Mouse (Mus musculus): ENCODE measurements around the gene Smagp. TPM values are rescaled to one million over a fixed set of nuclear protein-coding genes. Genes with fewer than 3 reads are reported as not detected.

The Smagp gene
- 10 to 100 TPM; 11.6 to 12.9 TPM for total RNA-seq (2021)
- polyA plus RNA-seq (2012; rRNA removed): 19.5 and 21.1 TPM in 2 replicates
- long read RNA-seq, transcript Smagp-201 (4 exons, 1,135 nt): major isoform, 7 of 12 reads
- long read RNA-seq, partial matches to known transcripts: 0 of 12 reads
- long read RNA-seq, other reads (novel, unspliced or antisense): 0 of 12 reads

GRCm38 (mm10) chr15:100636700-100637501 lies at the start of gene Smagp:
Smagp (minus strand) TSS chr15:100636940.
- H3K36me3 ChIP-seq (ENCODE audit: control insufficient read depth, insufficient read depth, low read length): no peaks in the 10 kb centered on the region
- no peaks in the 10 kb centered on the region for H3K79me2 ChIP-seq (replicated peaks; ENCODE audit: control insufficient read depth, insufficient read depth, low read length)
- WGBS: under 1% methylated on average over 77 of the region's 77 CpGs
- TF ChIP-seq CTCF (IDR thresholded peaks at IDR 0.05): no peak
- TF ChIP-seq EP300 (IDR thresholded peaks at IDR 0.05; ENCODE audit: insufficient read depth, low read depth, low read length): no peak
- no peak; the same call in 1 of the 2 replicates for TF ChIP-seq POLR2A (IDR thresholded peaks at IDR 0.05; ENCODE audit: insufficient read depth, low read depth, low read length)
- peak; percentile 80 to 85 for DNase-seq
- peaks cover 12% of the 10 kb centered on the region for H3K4me1 ChIP-seq (ENCODE audit: control insufficient read depth, insufficient read depth, low read length)
- peak within 1 kb of the TSS; percentile 93 for H3K9ac ChIP-seq (ENCODE audit: low read depth, low read length)
- peak within 1 kb of the TSS; percentile 77 for H3K4me3 ChIP-seq
- no peaks in the 10 kb centered on the region; the same call in 1 of the 2 replicates for H3K27me3 ChIP-seq (ENCODE audit: control insufficient read depth, insufficient read depth, low read length)
- intact Hi-C loops (cut with DNase I): loop anchor here (1.0 to 5.0 kb wide), 2 partner anchors 22 to 45 kb away; partner anchors contain the start of gene Dazap2
- peak within 1 kb of the TSS; percentile 79 for H3K27ac ChIP-seq

- no peaks in the 10 kb centered on the region for H3K79me2 ChIP-seq (replicated peaks; ENCODE audit: control insufficient read depth, insufficient read depth, low read length)
- no peak overlapping the region for H3K27ac ChIP-seq
- 91% methylated on average over 6 of the region's 6 CpGs for WGBS
- TF ChIP-seq EP300 (IDR thresholded peaks at IDR 0.05; ENCODE audit: insufficient read depth, low read depth, low read length) (no peak), POLR2A (IDR thresholded peaks at IDR 0.05; ENCODE audit: insufficient read depth, low read depth, low read length) (no peak), CTCF (IDR thresholded peaks at IDR 0.05) (no peak)
- no peaks in the 10 kb centered on the region; the same call in 1 of the 2 replicates for H3K4me1 ChIP-seq (ENCODE audit: control insufficient read depth, insufficient read depth, low read length)
- H3K36me3 ChIP-seq (ENCODE audit: control insufficient read depth, insufficient read depth, low read length): no peaks in the 10 kb centered on the region
- no peak overlapping the region for H3K4me3 ChIP-seq
- intact Hi-C loops (cut with DNase I): no loop called here
- DNase-seq: no peak
- no peaks in the 10 kb centered on the region for H3K27me3 ChIP-seq (ENCODE audit: control insufficient read depth, insufficient read depth, low read length)
- no peak overlapping the region for H3K9ac ChIP-seq (ENCODE audit: low read depth, low read length)
Measured at GRCm38 (mm10) chr15:100686434-100686833, 49.7 kb upstream of the Smagp start.

- Histone ChIP-seq H3K9ac (ENCODE audit: low read depth, low read length) (no peak overlapping the region), H3K4me1 (ENCODE audit: control insufficient read depth, insufficient read depth, low read length) (no peaks in the 10 kb centered on the region; the same call in 1 of the 2 replicates), H3K36me3 (ENCODE audit: control insufficient read depth, insufficient read depth, low read length) (no peaks in the 10 kb centered on the region), H3K27me3 (ENCODE audit: control insufficient read depth, insufficient read depth, low read length) (no peaks in the 10 kb centered on the region), H3K79me2 (replicated peaks; ENCODE audit: control insufficient read depth, insufficient read depth, low read length) (no peaks in the 10 kb centered on the region), H3K4me3 (no peak overlapping the region), H3K27ac (no peak overlapping the region)
- 64% methylated on average over 8 of the region's 8 CpGs for WGBS
- intact Hi-C loops (cut with DNase I): no loop called here
- no peak for DNase-seq
- TF ChIP-seq EP300 (IDR thresholded peaks at IDR 0.05; ENCODE audit: insufficient read depth, low read depth, low read length): no peak
- no peak for TF ChIP-seq POLR2A (IDR thresholded peaks at IDR 0.05; ENCODE audit: insufficient read depth, low read depth, low read length)
- no peak for TF ChIP-seq CTCF (IDR thresholded peaks at IDR 0.05)
Measured at GRCm38 (mm10) chr15:100685849-100686248, 49.1 kb upstream of the Smagp start.

- Histone ChIP-seq H3K4me1 (ENCODE audit: control insufficient read depth, insufficient read depth, low read length) (no peaks in the 10 kb centered on the region; the same call in 1 of the 2 replicates), H3K27ac (no peak overlapping the region), H3K27me3 (ENCODE audit: control insufficient read depth, insufficient read depth, low read length) (no peaks in the 10 kb centered on the region), H3K9ac (ENCODE audit: low read depth, low read length) (no peak overlapping the region), H3K36me3 (ENCODE audit: control insufficient read depth, insufficient read depth, low read length) (no peaks in the 10 kb centered on the region), H3K79me2 (replicated peaks; ENCODE audit: control insufficient read depth, insufficient read depth, low read length) (no peaks in the 10 kb centered on the region), H3K4me3 (no peak overlapping the region)
- no peak for DNase-seq
- 39% methylated on average over 13 of the region's 13 CpGs for WGBS
- intact Hi-C loops (cut with DNase I): no loop called here
- TF ChIP-seq CTCF (IDR thresholded peaks at IDR 0.05) (no peak), EP300 (IDR thresholded peaks at IDR 0.05; ENCODE audit: insufficient read depth, low read depth, low read length) (no peak), POLR2A (IDR thresholded peaks at IDR 0.05; ENCODE audit: insufficient read depth, low read depth, low read length) (no peak)
Measured at GRCm38 (mm10) chr15:100685255-100685654, 48.5 kb upstream of the Smagp start.

GRCm38 (mm10) chr15:100684450-100684849 lies 47.7 kb upstream of the Smagp start:
- no peak overlapping the region for H3K27ac ChIP-seq
- 47% methylated on average over 10 of the region's 10 CpGs for WGBS
- no peaks in the 10 kb centered on the region for H3K27me3 ChIP-seq (ENCODE audit: control insufficient read depth, insufficient read depth, low read length)
- no peak overlapping the region for H3K4me3 ChIP-seq
- no peaks in the 10 kb centered on the region for H3K36me3 ChIP-seq (ENCODE audit: control insufficient read depth, insufficient read depth, low read length)
- no peaks in the 10 kb centered on the region; the same call in 1 of the 2 replicates for H3K4me1 ChIP-seq (ENCODE audit: control insufficient read depth, insufficient read depth, low read length)
- no peak overlapping the region for H3K9ac ChIP-seq (ENCODE audit: low read depth, low read length)
- intact Hi-C loops (cut with DNase I): loop anchor here (5.0 kb wide), 2 partner anchors 47 to 72 kb away; partner anchors contain the start of gene Smagp
- H3K79me2 ChIP-seq (replicated peaks; ENCODE audit: control insufficient read depth, insufficient read depth, low read length): no peaks in the 10 kb centered on the region
- TF ChIP-seq CTCF (IDR thresholded peaks at IDR 0.05) (no peak), EP300 (IDR thresholded peaks at IDR 0.05; ENCODE audit: insufficient read depth, low read depth, low read length) (no peak), POLR2A (IDR thresholded peaks at IDR 0.05; ENCODE audit: insufficient read depth, low read depth, low read length) (no peak)
- no peak for DNase-seq
